Mouse (Mus musculus) Patski (cell line): ENCODE measurements around the gene AC124502.3. TPM values are rescaled to one million over a fixed set of nuclear protein-coding genes. Genes with fewer than 3 reads are reported as not detected.
A peak's percentile ranks its signal among the peaks of the same experiment; 100 is the strongest.

Experiments used
- ATAC-seq: fragments of 100-300 bp; one replicate; pipeline ENCODE4 v1.8.0; 2021
- CTCF ChIA-PET: fragments of 350-600 bp; sonication (Branson Sonifier 250); formaldehyde crosslinking; loops from one replicate; lab custom pipeline; 2022; ENCODE audit warnings: inconsistent platforms; lab: Charles Lee
- POLR2A ChIA-PET: fragments of 350-600 bp; sonication (Branson Sonifier 250); formaldehyde crosslinking; loops from one replicate; lab custom pipeline; 2022; ENCODE audit warnings: antibody characterized with exemption, inconsistent platforms; lab: Charles Lee
- DNase-seq: peaks from one replicate; pipeline ENCODE4 v3.0.0-alpha.2; 2011; ENCODE audit warnings: low read depth, low spot score
- H3K27me3 ChIP-seq: fragments of 371-371 bp; one replicate; pipeline ENCODE4 v1.5.1; 2021
- CTCF ChIP-seq: fragments of 100-300 bp; IDR thresholded peaks from one replicate; pipeline ENCODE4 v1.5.1; 2021
- in situ Hi-C: fragments of 300-500 bp; cut with MboI; formaldehyde crosslinking; loops from 3 replicates; pipeline ENCODE4 v1.11.1; 2018; ENCODE audit warnings: low pct_unique_long_range_greater_than_20kb, mixed read lengths
- polyA plus RNA-seq: library from polyadenylated mRNA; unstranded; gene quantifications from one replicate; pipeline ENCODE4 v1.2.3, GENCODE M21; 2021

AC124502.3 gene
- polyA plus RNA-seq, result 1.7 TPM

DNA sequence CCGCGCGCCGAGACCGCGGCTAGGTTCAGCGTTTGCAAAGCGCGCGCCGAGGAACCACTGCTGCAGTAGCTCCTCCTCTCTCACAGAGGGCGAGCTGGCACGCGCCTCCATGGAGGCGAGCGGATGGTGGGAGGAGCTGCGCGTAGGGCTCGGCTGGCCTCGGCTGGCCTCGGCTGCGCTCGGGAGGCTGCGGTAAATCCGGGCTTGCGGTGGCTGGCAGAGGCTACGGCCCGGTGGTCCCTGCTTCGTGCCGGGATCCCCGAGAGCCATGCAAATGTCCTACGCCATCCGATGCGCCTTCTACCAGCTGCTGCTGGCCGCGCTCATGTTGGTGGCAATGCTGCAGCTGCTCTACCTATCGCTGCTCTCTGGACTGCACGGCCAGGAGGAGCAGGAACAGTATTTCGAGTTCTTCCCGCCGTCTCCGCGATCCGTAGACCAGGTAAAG lies at the start of gene AC124502.3, which contains the start of gene B4gat1:
Gene AC124502.3 (plus strand): TSS at position 183 of the 448 bp plus-strand sequence.
Gene B4gat1 (plus strand): TSS at position 118 of the 448 bp plus-strand sequence.
- H3K27me3 ChIP-seq, result no peaks in the 10 kb centered on the region
- DNase-seq (no peak), ATAC-seq (peak; percentile 83)
- POLR2A ChIA-PET, result interaction anchor here (0.6 to 2.4 kb wide), 4 partner anchors 9 to 187 kb away, joined by 3 to 14 read pairs (median 3); no protein-coding TSS in a partner anchor
- in situ Hi-C loops, result no loop called here
- no peak for TF ChIP-seq CTCF
- CTCF ChIA-PET, result interaction anchor here (1.0 to 3.6 kb wide), 7 partner anchors 9 to 50 kb away, joined by 3 to 29 read pairs (median 4); partner anchors contain the start of genes Rin1 and Yif1a

DNA sequence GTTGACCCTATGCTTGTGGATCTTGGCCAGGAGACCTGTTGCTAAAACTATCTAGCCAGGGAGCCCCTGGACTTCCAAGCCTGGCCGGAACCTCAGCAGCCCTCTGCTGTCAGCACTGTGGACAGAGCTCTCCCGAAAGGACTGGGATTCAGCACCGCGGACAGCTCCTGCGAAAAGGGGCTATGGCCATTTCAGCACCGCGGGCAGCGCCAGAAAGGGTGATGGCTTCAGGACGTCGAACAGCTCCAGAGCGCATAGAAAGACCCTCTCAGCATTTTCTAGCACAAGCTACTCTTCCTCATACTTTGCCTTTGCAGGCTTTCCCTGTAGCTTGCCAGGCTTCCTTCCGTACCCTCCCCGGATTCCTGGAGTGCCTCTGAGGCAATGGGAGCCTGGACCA lies 49.7 kb upstream of the AC124502.3 start:
- TF ChIP-seq CTCF, result no peak
- in situ Hi-C loops, result loop anchor here (10.0 kb wide), 1 partner anchor 234 kb away; the partner anchor contains the start of gene Rbm4b
- H3K27me3 ChIP-seq, result no peaks in the 10 kb centered on the region
- CTCF ChIA-PET, result interaction anchor here (1.1 to 2.3 kb wide), 3 partner anchors 12 to 24 kb away, joined by 3 to 9 read pairs (median 4); no protein-coding TSS in a partner anchor
- POLR2A ChIA-PET, result no interaction called here
- ATAC-seq (no peak), DNase-seq (peak; percentile 48)

DNA sequence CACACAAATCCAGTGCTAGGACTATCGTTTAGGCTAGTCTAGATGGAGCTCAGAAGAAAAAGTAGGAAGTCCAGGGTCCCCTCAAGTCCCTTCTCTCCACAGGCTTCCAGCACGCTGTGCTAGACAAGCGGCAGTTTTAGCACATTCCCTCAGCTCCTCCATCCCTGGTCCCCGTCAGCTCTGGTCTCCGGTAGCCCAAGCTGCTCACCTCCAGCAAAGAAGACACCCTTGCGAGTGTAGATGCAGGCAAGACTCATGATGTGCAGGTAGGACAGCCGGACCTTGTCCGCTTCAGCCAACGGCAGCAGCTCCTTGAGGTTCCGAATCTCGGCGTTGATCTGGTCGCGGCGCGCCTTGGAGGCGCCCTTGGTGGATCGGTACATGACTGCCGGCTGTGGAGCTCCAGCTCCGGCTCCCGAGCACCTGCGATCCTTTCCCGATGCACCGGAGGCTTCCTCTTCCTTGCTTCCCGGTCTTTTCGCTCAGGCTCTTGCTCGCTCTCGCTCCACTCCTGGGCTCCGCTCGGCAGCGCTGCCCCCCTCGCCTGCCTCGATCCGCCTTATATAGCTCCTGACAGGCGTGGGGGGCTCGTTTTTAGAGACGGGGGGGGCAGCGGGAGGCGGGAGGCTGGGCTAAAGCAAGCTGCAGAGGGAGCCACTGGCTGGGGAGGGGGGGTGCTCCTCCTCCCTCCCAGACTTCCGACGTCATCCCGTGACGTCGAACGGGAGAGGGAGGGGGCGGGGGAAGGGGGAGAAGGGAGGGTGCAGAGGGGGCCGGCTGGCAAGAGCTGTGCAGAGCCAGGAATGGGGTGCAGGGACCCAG lies 49.0 kb upstream of the AC124502.3 start:
- no peak for DNase-seq
- no peaks in the 10 kb centered on the region for H3K27me3 ChIP-seq
- CTCF ChIA-PET, result interaction anchor here (1.1 to 2.3 kb wide), 3 partner anchors 11 to 24 kb away, joined by 3 to 9 read pairs (median 4); no protein-coding TSS in a partner anchor
- no peak for ATAC-seq
- TF ChIP-seq CTCF, result no peak
- POLR2A ChIA-PET, result no interaction called here
- in situ Hi-C loops, result loop anchor here (10.0 kb wide), 1 partner anchor 235 kb away; the partner anchor contains the start of gene Rbm4b

DNA sequence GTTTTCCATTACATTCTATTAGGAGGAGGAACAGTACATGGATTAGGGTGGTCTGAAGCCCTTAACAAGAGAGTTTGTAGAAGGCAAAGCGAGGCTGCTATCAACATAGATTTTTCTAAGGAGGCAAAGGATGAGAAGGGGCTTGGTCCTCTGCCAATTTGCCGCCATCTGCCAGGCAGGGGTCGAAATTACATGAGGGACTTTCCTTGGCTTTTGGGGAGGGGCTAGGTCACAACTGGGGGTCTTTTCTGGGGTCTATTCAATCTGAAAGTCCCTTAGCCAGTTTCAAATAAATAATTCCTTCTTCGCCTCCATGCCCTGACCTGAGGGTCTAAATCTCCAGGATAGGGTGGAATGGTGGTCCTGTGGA lies 48.5 kb upstream of the AC124502.3 start, which contains the start of gene Npas4:
Gene Npas4 (minus strand): TSS at position 61 of the 370 bp plus-strand sequence.
- DNase-seq, result no peak
- CTCF ChIA-PET, result interaction anchor here (1.2 to 2.3 kb wide), 2 partner anchors 11 to 23 kb away, joined by 4 to 9 read pairs; no protein-coding TSS in a partner anchor
- POLR2A ChIA-PET, result no interaction called here
- ATAC-seq, result no peak
- TF ChIP-seq CTCF, result no peak
- in situ Hi-C loops, result no loop called here
- no peaks in the 10 kb centered on the region for H3K27me3 ChIP-seq

GRCm38 (mm10) chr19:4990716-4991115 lies 48.0 kb upstream of the AC124502.3 start:
- no peak for TF ChIP-seq CTCF
- H3K27me3 ChIP-seq, result no peaks in the 10 kb centered on the region
- in situ Hi-C loops, result no loop called here
- no peak for ATAC-seq
- CTCF ChIA-PET, result interaction anchor here (2.3 kb wide), 1 partner anchor 10 kb away, joined by 9 read pairs; no protein-coding TSS in a partner anchor
- POLR2A ChIA-PET, result no interaction called here
- no peak for DNase-seq

GRCm38 (mm10) chr19:4992371-4992770 lies 46.3 kb upstream of the AC124502.3 start:
- ChIA-PET POLR2A (interaction anchor here (0.5 to 0.8 kb wide), 3 partner anchors 16 to 20 kb away, joined by 3 to 9 read pairs (median 4); no protein-coding TSS in a partner anchor), CTCF (interaction anchor here (0.9 to 1.5 kb wide), 4 partner anchors 10 to 31 kb away, joined by 3 to 4 read pairs (median 4); no protein-coding TSS in a partner anchor)
- DNase-seq (no peak), ATAC-seq (no peak)
- no peaks in the 10 kb centered on the region for H3K27me3 ChIP-seq
- no peak for TF ChIP-seq CTCF
- in situ Hi-C loops, result no loop called here

- DNase-seq (peak; percentile 80), ATAC-seq (peak; percentile 86)
- in situ Hi-C loops, result no loop called here
- ChIA-PET CTCF (interaction anchor here (0.9 to 1.5 kb wide), 4 partner anchors 11 to 32 kb away, joined by 3 to 4 read pairs (median 4); no protein-coding TSS in a partner anchor), POLR2A (interaction anchor here (0.5 to 0.8 kb wide), 3 partner anchors 17 to 20 kb away, joined by 3 to 9 read pairs (median 4); no protein-coding TSS in a partner anchor)
- TF ChIP-seq CTCF, result no peak
- H3K27me3 ChIP-seq, result no peaks in the 10 kb centered on the region
These were observed 45.8 kb upstream of the AC124502.3 start for GRCm38 (mm10) chr19:4992904-4993303.

GRCm38 (mm10) chr19:4994043-4994442 lies 44.6 kb upstream of the AC124502.3 start:
- CTCF ChIA-PET, result interaction anchor here (1.5 kb wide), 1 partner anchor 13 kb away, joined by 4 read pairs; no protein-coding TSS in a partner anchor
- in situ Hi-C loops, result no loop called here
- no peak for ATAC-seq
- H3K27me3 ChIP-seq, result no peaks in the 10 kb centered on the region
- POLR2A ChIA-PET, result no interaction called here
- no peak for TF ChIP-seq CTCF
- no peak for DNase-seq

GRCm38 (mm10) chr19:4999445-5000140 lies 39.1 kb upstream of the AC124502.3 start:
- DNase-seq (no peak), ATAC-seq (no peak)
- ChIA-PET CTCF (interaction anchor here (1.1 to 3.3 kb wide), 3 partner anchors 10 to 19 kb away, joined by 3 to 13 read pairs (median 9); partner anchors contain the start of gene Npas4), POLR2A (interaction anchor here (0.7 kb wide), 1 partner anchor 23 kb away, joined by 8 read pairs; no protein-coding TSS in a partner anchor)
- in situ Hi-C loops, result no loop called here
- H3K27me3 ChIP-seq, result no peaks in the 10 kb centered on the region
- TF ChIP-seq CTCF, result no peak
